10 mouse cellular contexts compared by ENCODE assay signal in the genomic region with DNA sequence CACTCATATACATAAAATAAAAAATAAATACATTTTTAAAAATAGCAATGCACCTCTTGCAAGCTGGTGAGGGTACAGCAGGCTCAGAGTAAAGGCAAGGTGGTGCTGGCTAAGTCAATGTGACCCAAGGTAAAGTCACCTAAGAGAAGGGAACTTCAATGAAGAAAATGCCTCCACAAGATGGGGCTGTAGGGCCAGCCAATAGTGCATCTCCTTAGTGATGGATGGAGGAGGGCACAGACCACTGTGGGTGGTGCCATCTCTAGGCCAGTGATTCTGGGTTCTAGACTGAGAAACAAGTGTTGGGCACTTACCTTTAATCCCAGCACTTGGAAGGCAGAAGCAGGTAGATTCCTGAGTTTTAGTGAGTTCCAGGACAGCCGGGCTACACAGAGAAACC. TPM values are rescaled to one million over a fixed set of nuclear protein-coding genes. Genes with fewer than 3 reads are reported as not detected.
DNase-seq lines count a peak whose midpoint lies in the region; ATAC-seq and TF ChIP-seq lines count a peak whose summit lies in the region.
"Had no signal": no experiment of that assay in that cellular context is flagged by ENCODE, and none has a peak within 500 bp of the region (broad histone marks: within the 10 kb centered on the region; RNA-seq: fewer than 3 reads in every experiment).

No protein-coding gene starts in this region.

- no peak for ATAC-seq in hindbrain, embryonic 11.5 days (ENCODE audit: low FRiP score)
- no peak for ATAC-seq in hindbrain, embryonic 16.5 days
- no peak for ATAC-seq in liver, postnatal 0 days

- no peak overlapping the region for H3K27ac ChIP-seq in hindbrain, embryonic 11.5 days (ENCODE audit: low read depth, low read length)
- H3K27ac ChIP-seq in hindbrain, embryonic 16.5 days (ENCODE audit: low read depth, low read length): no peak overlapping the region
- no peak overlapping the region for H3K27ac ChIP-seq in liver, postnatal 0 days (ENCODE audit: low read depth)
- H3K27ac ChIP-seq: embryonic facial prominence, embryonic 12.5 days; limb, embryonic 13.5 days had no signal

- no peaks in the 10 kb centered on the region for H3K9me3 ChIP-seq in hindbrain, embryonic 11.5 days (ENCODE audit: control insufficient read depth, low read length)
- H3K9me3 ChIP-seq in hindbrain, embryonic 16.5 days (ENCODE audit: control insufficient read depth, low read length): no peaks in the 10 kb centered on the region
- no peaks in the 10 kb centered on the region for H3K9me3 ChIP-seq in E14TG2a.4 (ENCODE audit: low read length)
- no peaks in the 10 kb centered on the region for H3K9me3 ChIP-seq in liver, postnatal 0 days (ENCODE audit: low read length)
- H3K9me3 ChIP-seq: embryonic facial prominence, embryonic 12.5 days; limb, embryonic 13.5 days had no signal

- H3K4me2 ChIP-seq in hindbrain, embryonic 11.5 days (replicated peaks; ENCODE audit: low read depth, low read length): no peak overlapping the region
- H3K4me2 ChIP-seq in hindbrain, embryonic 16.5 days (ENCODE audit: low read length): no peak overlapping the region
- no peak overlapping the region for H3K4me2 ChIP-seq in liver, postnatal 0 days (ENCODE audit: low read depth, low read length)
- H3K4me2 ChIP-seq: embryonic facial prominence, embryonic 12.5 days; limb, embryonic 13.5 days had no signal

- no peaks in the 10 kb centered on the region for H3K27me3 ChIP-seq in hindbrain, embryonic 11.5 days (ENCODE audit: control insufficient read depth, insufficient read depth, low read length)
- H3K27me3 ChIP-seq in hindbrain, embryonic 16.5 days (replicated peaks; ENCODE audit: control insufficient read depth, insufficient read depth, low read length): no peaks in the 10 kb centered on the region
- H3K27me3 ChIP-seq in E14TG2a.4 (ENCODE audit: insufficient read depth, low read length): no peaks in the 10 kb centered on the region
- H3K27me3 ChIP-seq in liver, postnatal 0 days (ENCODE audit: insufficient read depth, low read length): 0 out of 2 replicates have a peak, but pooled peaks cover 3% of the 10 kb centered on the region
- H3K27me3 ChIP-seq: embryonic facial prominence, embryonic 12.5 days had no signal

- peak; percentile 42 for DNase-seq in hindbrain, embryonic 11.5 days (ENCODE audit: low spot score)
- peak; percentile 39 for DNase-seq in brain, adult 2 months (ENCODE audit: low read depth, low spot score)
- peak; percentile 48 for DNase-seq in liver, postnatal 0 days
- DNase-seq in neural tube, embryonic 10.5 days (ENCODE audit: extremely low spot score, low spot score): no peak
- DNase-seq in right cerebral cortex, postnatal 36 days (ENCODE audit: low spot score in 2 of 2): no peak
- no peak for DNase-seq in gastrocnemius, postnatal 25 days

- WGBS in hindbrain, embryonic 11.5 days: 91% methylated on average over 1 of the region's 1 CpGs
- WGBS in hindbrain, embryonic 16.5 days: 100% methylated on average over 1 of the region's 1 CpGs
- 85% methylated on average over 1 of the region's 1 CpGs for WGBS in liver, postnatal 0 days (ENCODE audit: insufficient replicate concordance)

- no peak overlapping the region for H3K4me3 ChIP-seq in hindbrain, embryonic 11.5 days (ENCODE audit: low read depth, low read length)
- no peak overlapping the region for H3K4me3 ChIP-seq in hindbrain, embryonic 16.5 days (ENCODE audit: low read length)
- no peak overlapping the region for H3K4me3 ChIP-seq in E14TG2a.4 (replicated peaks; ENCODE audit: low read length)
- H3K4me3 ChIP-seq in liver, postnatal 0 days (ENCODE audit: low read depth, low read length): no peak overlapping the region
- H3K4me3 ChIP-seq: embryonic facial prominence, embryonic 12.5 days; limb, embryonic 13.5 days had no signal

- no peak overlapping the region for H3K9ac ChIP-seq in hindbrain, embryonic 11.5 days (ENCODE audit: low read depth, low read length)
- H3K9ac ChIP-seq in hindbrain, embryonic 16.5 days (ENCODE audit: low read depth, low read length): no peak overlapping the region
- no peak overlapping the region for H3K9ac ChIP-seq in liver, postnatal 0 days (replicated peaks)
- H3K9ac ChIP-seq: embryonic facial prominence, embryonic 12.5 days; limb, embryonic 13.5 days had no signal

- H3K36me3 ChIP-seq in hindbrain, embryonic 11.5 days (ENCODE audit: control insufficient read depth, insufficient read depth, low read length): no peaks in the 10 kb centered on the region
- H3K36me3 ChIP-seq in hindbrain, embryonic 16.5 days (ENCODE audit: control insufficient read depth, insufficient read depth, low read length): no peaks in the 10 kb centered on the region
- peaks cover 8% of the 10 kb centered on the region for H3K36me3 ChIP-seq in E14TG2a.4 (ENCODE audit: insufficient read depth, low read length)
- no peaks in the 10 kb centered on the region for H3K36me3 ChIP-seq in liver, postnatal 0 days (replicated peaks; ENCODE audit: insufficient read depth, low read length)
- H3K36me3 ChIP-seq: embryonic facial prominence, embryonic 12.5 days; limb, embryonic 13.5 days had no signal

- no peaks in the 10 kb centered on the region for H3K4me1 ChIP-seq in hindbrain, embryonic 11.5 days (replicated peaks; ENCODE audit: control insufficient read depth, insufficient read depth, low read length)
- peaks cover 9% of the 10 kb centered on the region for H3K4me1 ChIP-seq in hindbrain, embryonic 16.5 days (ENCODE audit: control insufficient read depth, insufficient read depth, low read depth, low read length)
- H3K4me1 ChIP-seq in E14TG2a.4 (replicated peaks; ENCODE audit: low read depth, low read length): peaks cover 72% of the 10 kb centered on the region
- H3K4me1 ChIP-seq in liver, postnatal 0 days (ENCODE audit: insufficient read depth): peaks cover 15% of the 10 kb centered on the region

- TF ChIP-seq EP300 in liver, postnatal 0 days (IDR thresholded peaks at IDR 0.05; ENCODE audit: low read depth): no peak

- peak; percentile 35 for TF ChIP-seq CTCF in E14TG2a.4 (conservative IDR thresholded peaks at IDR 0.05; ENCODE audit: low read length)
- TF ChIP-seq CTCF in liver, postnatal 0 days (IDR thresholded peaks at IDR 0.05; ENCODE audit: low read depth): peak; percentile 78

RNA-seq across cellular contexts. Expression of gene Spns3, which starts 23.5 kb away (rescaled TPM):
- not detected in 2 replicates for polyA plus RNA-seq in hindbrain, embryonic 11.5 days (2014; fragmentation: Nextera tagmentation; extraction: Ambion mirVana)
- 0.09 TPM in 1 of 2 replicates, not detected in the other for polyA plus RNA-seq in hindbrain, embryonic 16.5 days (2015; fragmentation: Nextera tagmentation; extraction: Ambion mirVana)
- polyA plus RNA-seq in liver, postnatal 0 days (2015; fragmentation: Nextera tagmentation; extraction: Ambion mirVana): 1.8 and 1.9 TPM in 2 replicates
- total RNA-seq in gastrocnemius, postnatal 25 days (2021): under 1 TPM; 0.11 to 0.26 TPM
- polyA plus RNA-seq: embryonic facial prominence, embryonic 12.5 days had no signal

RNA-seq across cellular contexts. Expression of gene Ube2g1, which starts 33.3 kb away (rescaled TPM):
- 127 and 131 TPM in 2 replicates for polyA plus RNA-seq in hindbrain, embryonic 11.5 days (2014; fragmentation: Nextera tagmentation; extraction: Ambion mirVana)
- polyA plus RNA-seq in hindbrain, embryonic 16.5 days (2015; fragmentation: Nextera tagmentation; extraction: Ambion mirVana): 76.5 and 82.2 TPM in 2 replicates
- polyA plus RNA-seq in liver, postnatal 0 days (2015; fragmentation: Nextera tagmentation; extraction: Ambion mirVana): 28.1 and 28.6 TPM in 2 replicates
- 10 to 100 TPM; 74.3 to 77.4 TPM for total RNA-seq in gastrocnemius, postnatal 25 days (2021)

Comparison
In these comparisons a context has a peak if more than half of its experiments do, and no peak if none do; other contexts are left out.
1. DNase-seq: peak in hindbrain, embryonic 11.5 days (single experiment), brain, adult 2 months (single experiment) and liver, postnatal 0 days (single experiment); none in neural tube, embryonic 10.5 days (single experiment), right cerebral cortex, postnatal 36 days (0 of 2) and gastrocnemius, postnatal 25 days (single experiment).